Mouse (Mus musculus) kidney, postnatal 10 days (tissue): ENCODE measurements around the gene Serpinb1a.
"Not testable (repeated sequence)": the region's sequence is repeated elsewhere in the genome, so short reads cannot be mapped to it uniquely, and the experiment has no call there.

Experiments
- DNase-seq: peaks from one replicate; pipeline ENCODE4 v3.0.0; 2021; ENCODE audit warnings: mixed read lengths

Serpinb1a gene

DNA sequence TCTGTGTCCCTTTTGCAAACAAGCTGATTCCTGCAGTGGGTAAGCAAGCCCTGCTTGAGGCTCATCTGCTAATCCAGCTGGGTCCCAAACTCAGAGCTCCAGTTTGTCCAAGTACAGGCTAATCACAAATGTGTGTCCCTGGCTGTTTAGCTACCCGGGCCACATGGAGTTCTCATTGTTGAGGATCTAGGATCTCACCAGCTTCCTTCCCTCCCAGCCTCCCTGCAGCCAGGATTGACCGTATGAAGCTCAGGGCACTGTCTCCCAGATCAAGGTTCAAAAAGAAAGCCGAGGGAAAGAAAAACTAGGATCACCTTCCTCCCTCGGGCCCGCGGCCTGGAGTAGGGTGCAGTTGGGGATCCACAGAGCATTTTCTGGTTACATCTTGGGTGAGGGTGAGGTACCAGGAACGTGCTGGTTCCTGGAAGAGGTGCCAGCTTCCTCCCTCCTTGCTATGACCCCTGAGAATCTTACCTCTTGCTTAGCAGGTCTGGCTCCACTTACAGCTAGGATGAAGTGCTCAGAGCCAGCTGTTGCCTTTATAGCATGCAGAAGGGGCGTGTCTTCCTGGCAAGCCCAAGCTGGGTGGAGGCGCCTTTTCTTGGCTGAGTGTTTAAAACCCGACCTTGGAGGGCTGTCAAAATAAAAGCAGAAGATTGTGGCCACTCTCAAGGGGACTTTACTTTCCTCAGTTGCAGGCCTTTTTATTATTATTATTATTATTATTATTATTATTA lies at the start of gene Serpinb1a:
TSS of gene Serpinb1a (minus strand) at position 518 of the 737 bp plus-strand sequence.
- peak; percentile 73 for DNase-seq

DNA sequence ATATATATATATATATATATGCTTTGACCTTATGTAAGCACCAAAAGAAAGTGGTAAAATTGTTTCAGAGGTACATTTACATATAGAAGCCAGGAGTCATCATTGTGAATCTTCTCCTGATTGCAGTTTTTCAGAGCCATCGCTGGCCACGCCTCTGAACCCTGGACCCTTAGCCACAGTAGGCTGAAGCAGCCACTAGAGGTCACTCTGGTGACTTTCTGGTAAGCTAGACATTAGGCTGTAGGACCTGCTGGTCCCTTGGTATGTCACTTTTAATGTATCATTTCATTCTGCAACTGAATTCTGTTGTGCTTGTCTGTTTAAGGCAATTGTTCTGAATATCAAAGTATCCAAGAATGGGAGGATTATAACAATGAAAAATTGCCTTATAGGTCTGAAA lies 49.7 kb upstream of the Serpinb1a start:
- DNase-seq = peak; percentile 75

DNA sequence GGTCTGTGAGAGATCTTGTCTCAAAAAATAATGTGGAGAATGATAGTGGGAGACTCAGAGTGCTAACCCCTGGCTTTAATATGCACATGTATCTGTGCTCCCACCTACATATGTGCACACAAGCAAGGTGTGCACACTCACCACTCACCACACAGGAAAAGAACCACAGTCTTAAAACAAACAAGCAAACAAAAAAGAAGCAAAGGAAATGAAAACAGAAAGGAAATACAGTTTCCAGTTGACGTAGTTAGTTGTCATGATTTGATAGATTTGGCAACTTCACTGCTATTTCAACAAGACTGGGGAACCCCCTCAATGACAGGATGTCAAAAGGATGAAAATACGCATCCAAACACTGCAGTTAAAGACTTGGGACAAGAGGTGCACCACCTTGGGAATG lies 48.1 kb upstream of the Serpinb1a start:
- not testable (repeated sequence) for DNase-seq

DNA sequence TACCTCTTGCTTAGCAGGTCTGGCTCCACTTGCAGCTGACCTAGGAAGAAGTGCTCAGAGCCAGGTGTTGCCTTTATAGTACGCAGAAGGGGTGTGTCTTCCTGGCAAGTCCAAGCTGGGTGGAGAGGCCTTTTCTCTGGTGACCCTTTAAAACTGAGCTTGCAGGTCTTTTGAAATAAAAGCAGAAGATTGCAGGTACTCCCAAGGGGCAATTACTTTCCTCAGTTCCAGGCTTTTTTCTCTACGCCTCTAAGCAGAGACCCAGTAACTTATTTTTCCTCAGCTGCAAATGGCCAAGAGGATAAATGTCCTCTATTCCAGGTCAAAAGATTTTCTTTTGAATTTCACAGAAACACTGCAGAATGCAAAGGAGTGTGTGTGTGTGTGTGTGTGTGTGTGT lies 47.1 kb upstream of the Serpinb1a start, which contains the start of gene Serpinb1c:
TSS of gene Serpinb1c (minus strand) at position 101 of the 400 bp plus-strand sequence.
- DNase-seq = no peak

DNA sequence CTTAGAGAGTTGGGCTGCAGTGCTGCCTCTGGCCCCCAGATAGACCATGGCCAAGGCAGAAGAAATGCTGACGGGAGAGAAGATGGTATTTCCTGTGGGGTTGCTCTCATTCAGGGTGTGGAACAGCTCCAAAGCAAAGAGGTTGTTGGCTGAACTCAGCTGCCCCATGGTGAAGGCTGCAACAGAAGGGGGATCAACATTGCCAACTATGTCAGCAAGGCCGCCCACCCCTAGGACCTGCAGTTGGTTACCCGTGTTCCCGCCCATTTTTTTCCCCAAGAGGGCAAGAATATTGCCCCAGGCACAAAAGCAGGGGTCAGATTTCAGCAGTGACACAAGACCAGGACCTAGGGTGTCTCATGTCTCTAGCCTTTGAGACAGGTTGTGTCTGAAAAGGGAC lies 45.9 kb upstream of the Serpinb1a start:
- DNase-seq = no peak

DNA sequence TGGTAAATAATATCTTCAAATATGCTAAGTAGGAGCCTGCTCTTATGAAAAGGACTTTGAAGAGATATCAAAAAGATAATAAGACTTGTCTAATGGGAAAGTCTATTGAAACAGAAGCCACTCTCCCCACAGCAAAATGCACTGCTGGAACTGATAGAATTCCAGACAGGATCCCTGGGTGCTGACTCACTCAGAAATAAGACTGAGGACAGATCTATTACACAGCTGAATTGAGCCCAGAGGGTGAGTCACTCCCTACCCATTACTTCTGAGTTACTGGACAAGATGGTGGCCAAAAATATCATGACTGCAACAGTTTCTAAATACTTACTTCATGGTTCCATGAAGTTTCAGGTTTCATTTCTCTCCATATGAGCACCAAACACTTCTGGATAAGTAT lies 33.8 kb upstream of the Serpinb1a start:
- no peak for DNase-seq

DNA sequence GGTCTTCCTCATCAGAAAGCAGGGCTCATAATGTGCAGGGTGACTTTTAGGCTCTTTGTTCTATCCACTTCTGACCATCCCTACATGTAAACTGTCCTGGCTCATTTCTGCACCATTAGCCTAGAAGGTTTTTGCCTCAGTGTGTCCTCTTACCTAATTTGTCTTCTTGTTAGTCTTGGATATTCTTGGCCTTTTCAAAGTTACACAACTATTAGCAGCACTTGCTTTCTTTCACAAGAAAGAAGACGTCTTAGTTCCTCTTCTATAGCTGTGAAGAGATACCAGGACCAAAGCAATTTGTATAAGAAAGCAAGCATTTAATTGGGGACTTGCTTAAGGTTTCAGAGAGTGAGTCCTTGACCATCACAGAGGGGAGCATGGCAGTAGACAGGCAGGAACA lies 22.9 kb upstream of the Serpinb1a start:
- DNase-seq = no peak

DNA sequence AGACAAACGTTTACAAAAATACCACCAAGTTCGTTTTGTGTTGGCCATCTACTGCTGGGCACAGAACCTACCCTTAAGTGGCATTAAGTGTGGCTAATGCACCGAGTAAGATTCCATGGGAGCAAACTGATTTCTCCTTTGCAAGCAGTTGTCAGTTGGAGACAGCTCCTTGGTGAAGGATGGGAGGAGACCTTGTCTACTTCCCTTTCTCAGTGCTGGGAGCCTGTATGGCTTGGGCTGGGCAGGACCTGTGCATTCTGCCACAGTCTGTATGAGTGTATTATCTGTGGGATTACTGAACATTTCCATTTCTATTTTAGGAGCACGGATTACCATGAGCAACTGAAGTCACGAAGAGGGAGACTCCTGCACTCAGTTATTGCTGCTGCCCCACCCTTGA lies 17.9 kb upstream of the Serpinb1a start:
- DNase-seq = no peak

DNA sequence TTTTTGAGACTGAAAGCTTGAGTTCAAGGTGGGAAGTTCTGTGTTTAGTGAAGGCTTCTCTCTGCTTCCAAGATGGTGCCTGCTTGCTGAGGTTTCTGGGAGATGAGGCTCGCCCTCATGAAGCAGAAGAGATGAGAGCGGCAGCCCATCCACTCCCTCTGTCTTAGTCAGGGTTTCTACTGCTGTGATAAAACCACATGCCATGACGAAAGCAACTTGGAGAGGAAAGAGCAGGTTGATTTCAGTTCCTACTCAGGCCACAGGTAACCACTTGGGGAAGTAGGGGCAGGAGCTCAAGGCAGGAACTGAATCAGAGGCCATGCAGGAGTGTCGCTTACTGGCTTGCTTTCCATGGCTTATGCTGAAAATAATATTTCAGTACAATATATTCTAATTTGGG lies 17.2 kb upstream of the Serpinb1a start:
- DNase-seq = not testable (repeated sequence)

DNA sequence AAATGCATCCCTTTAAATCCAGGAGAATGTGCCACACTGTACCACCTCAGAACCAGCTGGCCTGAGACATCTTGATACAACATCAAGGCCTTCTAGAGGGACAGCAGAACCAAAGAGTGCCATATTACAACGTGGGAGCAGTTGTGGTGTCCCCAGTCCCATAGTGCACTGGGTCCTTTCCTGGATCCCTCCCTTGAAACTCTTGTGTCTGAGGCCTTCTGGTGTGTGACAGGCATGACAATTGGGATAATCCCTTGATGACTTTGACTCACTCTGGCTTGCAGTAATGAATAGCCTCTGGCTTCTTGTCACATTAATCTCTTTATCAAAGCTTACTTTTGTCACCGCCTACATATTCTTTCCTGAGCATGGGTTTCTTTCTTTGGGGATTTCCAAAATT lies 16.0 kb upstream of the Serpinb1a start:
- no peak for DNase-seq

DNA sequence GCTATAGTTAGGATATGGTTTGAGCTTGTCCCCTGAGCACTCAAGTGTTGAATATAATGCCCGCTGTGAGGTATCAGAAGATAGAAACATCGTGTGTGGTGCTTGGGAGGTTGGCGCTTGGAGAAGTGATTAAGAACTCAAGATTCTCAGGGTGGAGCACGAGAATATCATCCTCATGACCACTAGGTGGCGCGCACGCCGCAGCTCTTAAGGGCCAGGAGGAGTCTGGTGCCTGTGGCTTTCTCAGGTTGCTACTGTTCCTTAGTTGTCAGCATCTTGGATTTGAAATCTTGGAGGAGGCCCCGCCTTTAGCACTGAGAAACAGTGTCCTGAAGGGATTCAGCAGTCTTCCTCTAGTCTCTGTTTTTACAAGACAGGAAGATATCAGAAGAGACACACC lies 15.5 kb upstream of the Serpinb1a start:
- DNase-seq = peak; percentile 84

DNA sequence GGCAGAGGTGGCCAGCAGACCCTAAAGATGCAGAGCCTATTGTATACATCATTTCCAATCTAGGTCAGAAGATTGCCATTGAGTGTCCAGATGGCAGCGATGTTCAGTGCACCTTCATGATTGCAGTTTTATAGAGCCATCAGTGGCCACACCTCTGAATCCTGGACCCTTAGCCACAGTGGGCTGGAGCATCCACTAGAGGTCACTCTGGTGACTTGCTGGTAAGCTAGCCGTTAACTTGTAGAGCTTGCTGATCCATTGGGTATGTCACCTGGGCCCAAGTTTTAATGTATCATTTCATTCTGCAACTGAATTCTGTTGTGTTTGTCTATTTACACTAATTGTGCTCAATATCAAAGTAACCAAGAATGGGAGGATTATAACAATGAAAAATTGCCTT lies 14.6 kb upstream of the Serpinb1a start:
- DNase-seq = peak; percentile 11

DNA sequence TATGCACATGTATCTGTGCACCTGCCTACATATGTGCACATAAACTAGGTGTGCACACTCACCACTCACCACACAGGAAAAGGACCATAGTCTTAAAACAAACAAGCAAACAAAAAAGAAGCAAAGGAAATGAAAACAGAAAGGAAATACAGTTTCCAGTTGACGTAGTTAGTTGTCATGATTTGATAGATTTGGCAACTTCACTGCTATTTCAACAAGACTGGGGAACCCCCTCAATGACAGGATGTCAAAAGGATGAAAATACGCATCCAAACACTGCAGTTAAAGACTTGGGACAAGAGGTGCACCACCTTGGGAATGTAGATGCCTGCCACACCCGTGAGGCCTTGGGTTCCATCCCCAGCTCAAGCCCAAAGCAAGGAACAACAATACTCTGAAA lies 13.5 kb upstream of the Serpinb1a start:
- not testable (repeated sequence) for DNase-seq

DNA sequence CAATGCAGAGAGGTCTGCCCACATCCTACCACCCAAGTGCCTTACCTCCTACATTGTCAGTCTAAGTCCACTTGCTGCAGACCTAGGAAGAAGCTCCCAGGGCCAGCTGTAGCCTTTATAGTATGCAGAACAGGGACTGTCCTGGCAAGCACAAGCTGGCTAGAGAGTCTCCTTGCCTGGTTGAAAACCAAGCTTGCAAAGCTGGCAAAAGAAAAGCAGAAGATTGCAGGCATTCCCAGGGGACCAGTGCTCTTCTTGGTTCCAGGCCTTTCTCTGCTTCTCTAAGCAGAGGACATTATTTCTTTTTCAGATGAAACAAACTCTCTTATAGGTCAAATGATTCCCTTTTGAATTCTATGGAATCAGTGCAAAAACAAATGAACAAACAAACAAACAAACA lies 12.5 kb upstream of the Serpinb1a start:
- DNase-seq = no peak

DNA sequence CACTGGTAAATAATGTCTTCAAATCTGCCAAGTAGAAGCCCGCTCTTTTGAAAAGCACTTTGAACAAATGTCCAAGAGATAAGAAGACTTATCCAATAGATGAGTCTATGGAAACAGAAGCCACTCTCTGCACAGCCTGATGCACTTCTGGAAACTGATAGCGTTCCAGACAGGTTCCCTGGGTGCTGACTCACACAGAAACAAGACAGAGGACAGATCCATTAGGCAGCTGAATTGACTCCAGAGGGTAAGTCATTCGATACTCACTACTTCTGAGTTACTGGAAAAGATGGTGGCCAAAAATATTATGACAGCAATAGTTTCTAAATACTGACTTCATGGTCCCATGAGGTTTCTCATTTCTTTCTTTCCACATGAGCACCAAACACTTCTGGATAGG lies 9.8 kb upstream of the Serpinb1a start:
- no peak for DNase-seq

DNA sequence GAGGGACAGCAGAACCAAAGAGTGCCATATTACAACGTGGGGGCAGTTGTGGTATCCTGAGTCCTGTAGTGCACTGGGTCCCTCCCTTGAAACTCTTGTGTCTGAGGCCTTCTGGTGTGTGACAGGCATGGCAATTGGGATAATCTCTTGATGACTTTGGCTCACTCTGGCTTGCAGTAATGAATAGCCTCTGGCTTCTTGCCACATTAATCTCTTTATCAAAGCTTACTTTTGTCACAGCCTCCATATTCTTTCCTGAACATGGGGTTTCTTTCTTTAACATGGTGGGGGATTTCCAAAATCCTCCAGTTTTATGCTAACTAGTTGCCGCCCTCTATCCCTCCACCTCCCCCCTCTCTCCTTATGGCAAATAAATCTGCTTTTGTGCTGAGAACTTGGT lies 2.1 kb upstream of the Serpinb1a start:
- DNase-seq = no peak

DNA sequence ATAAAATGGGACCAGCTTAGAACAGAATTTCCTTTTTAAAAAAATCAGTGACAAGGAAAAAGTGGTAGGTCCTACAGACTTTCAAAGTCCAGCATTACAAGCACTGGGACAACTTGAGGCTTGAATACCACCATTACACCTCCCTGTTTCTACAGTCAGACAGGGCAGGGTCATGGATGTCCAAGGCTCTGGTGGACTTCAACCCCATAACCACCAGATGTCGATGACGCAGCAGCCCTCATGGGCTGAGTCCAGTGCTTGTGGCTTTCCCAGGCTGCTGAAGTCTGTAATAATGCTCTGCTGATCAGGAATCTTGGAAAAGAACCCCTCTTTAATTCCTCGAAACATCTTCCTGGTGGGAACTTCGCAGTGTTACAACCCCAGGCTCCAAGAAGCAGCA lies 1.6 kb upstream of the Serpinb1a start:
- no peak for DNase-seq

DNA sequence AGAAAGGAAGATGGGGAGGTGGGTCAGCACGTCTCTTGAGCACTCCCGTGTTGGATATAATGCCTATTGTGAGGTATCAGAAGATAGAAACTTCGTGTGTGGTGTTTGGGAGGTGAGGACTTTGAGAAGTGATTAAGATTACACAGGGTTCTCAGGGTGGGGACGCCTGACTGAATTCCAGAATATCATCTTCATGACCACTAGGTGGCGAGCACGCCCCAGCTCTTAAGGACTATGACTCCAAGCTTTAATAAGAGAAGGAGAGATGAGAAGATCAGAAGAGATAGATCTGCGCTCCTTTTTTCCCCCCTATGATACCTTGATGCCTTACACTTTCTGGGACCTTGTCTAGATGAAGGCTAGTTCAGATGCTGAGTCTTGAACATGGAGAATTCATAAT lies 982 bp upstream of the Serpinb1a start:
- peak; percentile 67 for DNase-seq

DNA sequence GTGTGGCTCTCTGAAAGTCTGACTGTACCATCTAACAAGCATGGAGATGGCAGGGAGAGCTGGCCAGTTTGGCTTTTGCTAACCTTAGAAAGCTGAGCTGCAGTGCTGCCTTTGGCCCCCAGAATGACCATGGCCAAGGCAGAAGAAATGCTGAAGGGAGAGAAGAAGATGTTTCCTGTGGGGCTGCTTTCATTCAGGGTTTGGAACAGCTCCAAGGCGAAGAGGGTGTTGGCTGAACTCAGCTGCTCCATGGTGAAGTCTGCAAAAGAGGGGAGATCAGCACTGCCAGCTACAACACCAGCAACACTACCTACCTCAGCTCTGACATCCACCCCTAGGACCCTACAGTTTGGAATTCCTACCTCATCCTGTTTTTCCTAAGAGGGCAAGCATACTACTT lies 829 bp downstream of the Serpinb1a start:
- DNase-seq = peak; percentile 14

DNA sequence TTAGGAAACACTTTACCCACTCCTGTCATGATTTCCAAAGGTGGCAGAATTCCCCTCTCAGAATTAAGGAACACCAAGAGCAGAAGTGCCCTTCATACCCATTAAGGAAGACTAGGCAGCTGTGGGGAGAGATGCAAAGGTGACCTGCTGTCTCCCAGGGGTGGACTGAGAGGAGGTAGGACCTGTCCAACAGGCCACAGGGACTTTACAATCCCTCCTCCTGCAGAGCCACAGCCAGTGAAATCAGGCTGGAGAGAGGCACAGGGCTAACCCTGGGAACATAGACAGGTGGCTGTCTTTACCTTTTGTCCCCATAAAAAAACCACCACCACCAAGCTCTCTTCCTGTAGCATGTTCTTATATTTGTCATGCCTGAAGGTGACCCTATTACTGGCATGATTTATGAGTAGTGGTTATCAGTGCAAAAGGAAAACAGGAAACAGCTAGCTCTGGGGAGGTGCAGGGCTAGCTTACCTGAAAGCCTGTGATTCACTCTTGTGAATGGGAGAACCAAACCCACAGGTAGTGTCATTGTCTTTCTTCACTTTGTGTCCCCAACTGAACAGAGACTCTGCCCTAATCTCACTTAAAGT lies 1.4 kb downstream of the Serpinb1a start:
- DNase-seq = no peak

DNA sequence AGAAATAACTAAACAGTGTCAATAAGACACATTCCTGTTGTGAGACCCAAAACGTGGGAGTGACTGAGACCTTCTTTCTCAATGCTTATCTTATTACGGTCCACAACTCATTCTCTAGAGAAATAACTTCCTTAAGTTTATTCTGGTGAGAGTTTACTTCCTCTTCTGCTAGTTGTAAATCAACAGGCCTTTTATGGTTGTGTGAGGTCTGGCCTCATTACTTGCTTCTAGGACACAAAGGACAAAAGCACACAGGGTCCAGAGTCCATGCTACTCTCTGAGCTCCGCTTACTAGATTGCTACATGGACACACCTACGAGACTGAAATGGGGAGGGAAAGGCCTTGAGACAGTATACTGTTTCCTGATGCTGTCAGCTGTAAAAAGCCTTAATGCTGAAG lies 1.9 kb downstream of the Serpinb1a start:
- peak; percentile 15 for DNase-seq

DNA sequence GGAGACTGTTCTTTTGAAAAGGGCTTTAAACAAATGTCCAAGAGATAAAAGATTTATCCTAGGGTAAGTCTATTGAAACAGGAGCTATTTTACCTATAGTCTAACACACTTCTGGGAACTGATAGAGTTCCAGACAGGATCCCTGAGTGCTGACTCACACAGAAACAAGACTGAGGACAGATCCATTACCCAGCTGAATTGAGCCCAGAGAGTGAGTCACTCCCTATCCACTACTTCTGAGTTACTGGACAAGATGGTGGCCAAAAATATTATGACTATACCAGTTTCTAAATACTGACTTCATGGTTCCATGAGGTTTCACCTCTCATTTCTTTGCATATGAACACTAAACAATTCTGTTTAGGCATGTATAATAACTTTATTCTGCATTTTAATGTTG lies 4.8 kb downstream of the Serpinb1a start:
- DNase-seq = no peak

DNA sequence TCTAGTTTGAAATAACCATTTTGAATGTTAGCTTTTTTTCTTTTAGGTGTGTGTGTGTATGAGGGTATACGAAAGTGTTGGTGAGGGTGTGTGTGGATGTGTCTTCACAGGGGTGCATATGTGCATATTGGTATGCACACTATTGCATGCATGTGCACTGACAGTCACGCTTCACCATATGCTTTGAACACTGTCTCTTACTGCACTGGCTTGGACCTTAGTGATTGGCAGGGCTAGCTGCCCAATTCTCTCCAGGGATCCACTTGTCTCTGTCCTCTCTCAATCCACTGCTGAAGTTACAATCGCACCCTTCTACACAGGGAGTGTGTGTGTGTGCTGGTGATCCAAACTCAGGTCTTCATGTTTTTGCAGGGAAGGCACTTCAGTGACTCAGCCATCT lies 9.6 kb downstream of the Serpinb1a start:
- DNase-seq = no peak

DNA sequence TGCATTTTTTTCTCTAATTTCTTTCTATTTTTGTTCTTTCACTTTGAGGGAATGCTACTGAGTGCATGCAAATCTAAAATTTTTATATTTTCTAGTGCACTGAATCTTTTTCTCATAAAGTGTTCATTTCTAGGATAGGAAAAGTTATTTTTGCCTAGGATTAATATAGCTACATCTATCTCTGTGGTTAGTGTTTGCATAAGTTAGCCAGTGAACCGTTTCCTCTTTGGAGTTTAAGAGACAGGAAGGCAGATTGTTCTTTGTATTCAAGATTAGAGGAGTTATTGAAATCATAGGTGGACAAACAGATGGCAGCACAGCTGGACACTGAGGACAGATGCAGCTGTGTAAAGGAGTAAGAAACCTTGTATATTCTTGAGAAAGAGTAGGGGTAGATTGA lies 11.7 kb downstream of the Serpinb1a start:
- DNase-seq = no peak

DNA sequence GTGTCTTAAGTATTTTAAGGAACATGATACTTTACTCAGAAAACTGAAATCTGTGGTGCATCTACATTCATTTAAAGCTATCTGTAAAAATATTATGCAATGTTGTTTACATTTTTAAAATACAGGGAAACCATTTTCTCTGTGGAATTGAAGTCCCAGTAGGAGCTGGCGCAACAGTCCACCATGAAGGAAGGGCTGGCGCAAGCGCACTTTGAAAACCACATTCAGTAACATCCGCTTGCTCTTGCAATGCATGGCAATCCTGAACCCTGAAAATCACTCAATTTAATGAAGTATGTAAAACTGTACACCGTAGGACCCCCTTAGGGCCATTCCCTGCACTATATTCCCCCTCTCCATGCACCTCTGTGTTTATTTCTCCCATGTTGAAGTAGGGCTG lies 16.5 kb downstream of the Serpinb1a start:
- no peak for DNase-seq
